In genomic region chr9:63754556-63755510, GRCm38 (mm10) we compare ENCODE assay signal across 9 mouse cellular contexts. TPM values are rescaled to one million over a fixed set of nuclear protein-coding genes. Genes with fewer than 3 reads are reported as not detected.
DNase-seq lines count a peak whose midpoint lies in the region; ATAC-seq and TF ChIP-seq lines count a peak whose summit lies in the region.
"Had no signal": no experiment of that assay in that cellular context is flagged by ENCODE, and none has a peak within 500 bp of the region (broad histone marks: within the 10 kb centered on the region; RNA-seq: fewer than 3 reads in every experiment).

No protein-coding gene starts in this region.

- H3K27me3 ChIP-seq in embryonic facial prominence, embryonic 13.5 days, result no peaks in the 10 kb centered on the region
- peaks cover 18% of the 10 kb centered on the region for H3K27me3 ChIP-seq in hindbrain, embryonic 13.5 days
- H3K27me3 ChIP-seq in lung, embryonic 16.5 days (ENCODE audit: control insufficient read depth, insufficient read depth, low read depth, low read length), result no peaks in the 10 kb centered on the region
- H3K27me3 ChIP-seq in stomach, embryonic 14.5 days (ENCODE audit: control insufficient read depth, insufficient read depth, low read length), result no peaks in the 10 kb centered on the region
- H3K27me3 ChIP-seq: Patski had no signal

- no peak for TF ChIP-seq CTCF in gastrocnemius, adult 2 months (IDR thresholded peaks at IDR 0.05)

- no peaks in the 10 kb centered on the region for H3K36me3 ChIP-seq in embryonic facial prominence, embryonic 13.5 days
- H3K36me3 ChIP-seq in hindbrain, embryonic 13.5 days, result no peaks in the 10 kb centered on the region
- no peaks in the 10 kb centered on the region for H3K36me3 ChIP-seq in lung, embryonic 16.5 days (ENCODE audit: control insufficient read depth, insufficient read depth, low read length)
- H3K36me3 ChIP-seq in stomach, embryonic 14.5 days (ENCODE audit: control insufficient read depth, insufficient read depth, low read length), result no peaks in the 10 kb centered on the region

- H3K4me2 ChIP-seq in embryonic facial prominence, embryonic 13.5 days, result peak overlapping the region; percentile 93
- H3K4me2 ChIP-seq in hindbrain, embryonic 13.5 days, result peak overlapping the region; percentile 100
- H3K4me2 ChIP-seq in lung, embryonic 16.5 days (ENCODE audit: low read depth, low read length), result peak overlapping the region; percentile 85
- peak overlapping the region; percentile 89 for H3K4me2 ChIP-seq in stomach, embryonic 14.5 days (replicated peaks; ENCODE audit: low read depth, low read length)

- no peak for ATAC-seq in embryonic facial prominence, embryonic 13.5 days (ENCODE audit: insufficient number of reproducible peaks, insufficient read depth, low FRiP score, low TSS enrichment, low read depth)
- no peak for ATAC-seq in hindbrain, embryonic 13.5 days (ENCODE audit: low FRiP score)
- no peak for ATAC-seq in lung, embryonic 16.5 days (ENCODE audit: low read depth)
- no peak for ATAC-seq in stomach, embryonic 14.5 days (ENCODE audit: insufficient number of reproducible peaks, insufficient read depth, low FRiP score, low read depth)
- ATAC-seq in granulocyte monocyte progenitor cell, adult 5-6 weeks (replicated peaks; ENCODE audit: poor library complexity, severe bottlenecking), result no peak
- ATAC-seq: Patski had no signal

- peaks cover 79% of the 10 kb centered on the region for H3K4me1 ChIP-seq in embryonic facial prominence, embryonic 13.5 days
- H3K4me1 ChIP-seq in hindbrain, embryonic 13.5 days (replicated peaks), result peaks cover 78% of the 10 kb centered on the region
- peaks cover 68% of the 10 kb centered on the region for H3K4me1 ChIP-seq in lung, embryonic 16.5 days (replicated peaks; ENCODE audit: control insufficient read depth, insufficient read depth, low read length)
- peaks cover 67% of the 10 kb centered on the region for H3K4me1 ChIP-seq in stomach, embryonic 14.5 days (ENCODE audit: control insufficient read depth, insufficient read depth, low read length)

- H3K9me3 ChIP-seq in embryonic facial prominence, embryonic 13.5 days, result no peaks in the 10 kb centered on the region
- no peaks in the 10 kb centered on the region for H3K9me3 ChIP-seq in hindbrain, embryonic 13.5 days
- no peaks in the 10 kb centered on the region for H3K9me3 ChIP-seq in lung, embryonic 16.5 days (ENCODE audit: control insufficient read depth, low read length)
- no peaks in the 10 kb centered on the region for H3K9me3 ChIP-seq in stomach, embryonic 14.5 days (ENCODE audit: control insufficient read depth, low read depth, low read length)

- intact Hi-C loops in gastrocnemius, adult 2 months (cut with DNase I), result loop anchor here (2.0 to 5.0 kb wide), 2 partner anchors 52 to 153 kb away; partner anchors contain the start of genes Aagab and Iqch

- peak overlapping the region; percentile 97 for H3K9ac ChIP-seq in embryonic facial prominence, embryonic 13.5 days
- peak overlapping the region; percentile 81 for H3K9ac ChIP-seq in hindbrain, embryonic 13.5 days
- H3K9ac ChIP-seq in lung, embryonic 16.5 days (ENCODE audit: low read length), result peak overlapping the region; percentile 97
- H3K9ac ChIP-seq in stomach, embryonic 14.5 days (replicated peaks; ENCODE audit: low read depth, low read length), result 0 out of 2 replicates have a peak overlapping the region, but pooled peaks have one; percentile 90

- 37% methylated on average over 23 of the region's 23 CpGs for WGBS in embryonic facial prominence, embryonic 13.5 days
- WGBS in hindbrain, embryonic 13.5 days, result 22% methylated on average over 23 of the region's 23 CpGs
- 31% methylated on average over 23 of the region's 23 CpGs for WGBS in lung, embryonic 16.5 days
- WGBS in stomach, embryonic 14.5 days, result 41% methylated on average over 23 of the region's 23 CpGs

- peak; percentile 67 for DNase-seq in gastrocnemius, adult 2 months
- DNase-seq in gastrocnemius, adult 8-10 months (ENCODE audit: low spot score in 2 of 2), result no peak
- DNase-seq in CD4-positive helper T cell, adult 2 months (ENCODE audit: low read depth, low spot score), result peak; percentile 43

- peak overlapping the region; percentile 95 for H3K4me3 ChIP-seq in gastrocnemius, adult 2 months
- peak overlapping the region; percentile 89 for H3K4me3 ChIP-seq in embryonic facial prominence, embryonic 13.5 days
- peak overlapping the region; percentile 66 for H3K4me3 ChIP-seq in hindbrain, embryonic 13.5 days
- peak overlapping the region; percentile 89 for H3K4me3 ChIP-seq in lung, embryonic 16.5 days (ENCODE audit: low read length)
- H3K4me3 ChIP-seq in stomach, embryonic 14.5 days (ENCODE audit: low read depth, low read length), result peak overlapping the region; percentile 73

- peak overlapping the region; percentile 97 for H3K27ac ChIP-seq in gastrocnemius, adult 2 months
- H3K27ac ChIP-seq in embryonic facial prominence, embryonic 13.5 days, result 0 out of 2 replicates have a peak overlapping the region, but pooled peaks have one; percentile 13
- H3K27ac ChIP-seq in hindbrain, embryonic 13.5 days, result peak overlapping the region; percentile 48
- peak overlapping the region; percentile 99 for H3K27ac ChIP-seq in lung, embryonic 16.5 days (ENCODE audit: low read length)
- peak overlapping the region; percentile 46; the same call in 1 of the 2 replicates for H3K27ac ChIP-seq in stomach, embryonic 14.5 days (ENCODE audit: low read length)

RNA-seq across cellular contexts. Expression of gene Smad3, which starts 3.0 kb away (rescaled TPM):
- 10 to 100 TPM; 61.7 to 75.3 TPM for total RNA-seq in gastrocnemius, adult 2 months (2021)
- total RNA-seq in gastrocnemius, adult 8-10 months (2022), result 10 to 100 TPM; 44.2 to 62.0 (median 46.1) TPM
- 29.8 and 30.9 TPM in 2 replicates for polyA plus RNA-seq in embryonic facial prominence, embryonic 13.5 days (2015; fragmentation: Nextera tagmentation; extraction: Ambion mirVana)
- 11.9 and 12.0 TPM in 2 replicates for polyA plus RNA-seq in hindbrain, embryonic 13.5 days (2015; fragmentation: Nextera tagmentation; extraction: Ambion mirVana)
- polyA plus RNA-seq in lung, embryonic 16.5 days (2015; fragmentation: Nextera tagmentation; extraction: Ambion mirVana), result 18.0 and 19.5 TPM in 2 replicates
- polyA plus RNA-seq in stomach, embryonic 14.5 days (2014; fragmentation: Nextera tagmentation; extraction: Ambion mirVana), result 16.5 and 17.3 TPM in 2 replicates
- total RNA-seq in granulocyte monocyte progenitor cell, adult 5-6 weeks (2014; fragmentation: Nextera tagmentation), result 12.6 and 21.3 TPM in 2 replicates
- 11.6 and 24.7 TPM in 2 replicates for total RNA-seq in granulocyte monocyte progenitor cell, adult 5-6 weeks (2017)

Comparison
In these comparisons a context has a peak if more than half of its experiments do, and no peak if none do; other contexts are left out.
1. DNase-seq: peak in gastrocnemius, adult 2 months (single experiment) and CD4-positive helper T cell, adult 2 months (single experiment); none in gastrocnemius, adult 8-10 months (0 of 2).
2. H3K27ac ChIP-seq: peak in every context shown above with its lines; median percentile 99 in lung, embryonic 16.5 days; 97 in gastrocnemius, adult 2 months; 48 in hindbrain, embryonic 13.5 days; 46 in stomach, embryonic 14.5 days; 13 in embryonic facial prominence, embryonic 13.5 days.
3. Peak in every context shown above with its lines, with median percentiles within 50 percentile points of each other: H3K4me3 ChIP-seq, H3K4me2 ChIP-seq and H3K9ac ChIP-seq.